Mouse (Mus musculus) thymus, adult 18-20 months (tissue): ENCODE data around the gene Bcl11b.

Experiments
- DNase-seq, 2 experiments: peaks; one replicate each; pipeline ENCODE4 v3.0.0; 2022; ENCODE audit warnings: mixed read lengths in 2 of 2

Bcl11b gene

DNA sequence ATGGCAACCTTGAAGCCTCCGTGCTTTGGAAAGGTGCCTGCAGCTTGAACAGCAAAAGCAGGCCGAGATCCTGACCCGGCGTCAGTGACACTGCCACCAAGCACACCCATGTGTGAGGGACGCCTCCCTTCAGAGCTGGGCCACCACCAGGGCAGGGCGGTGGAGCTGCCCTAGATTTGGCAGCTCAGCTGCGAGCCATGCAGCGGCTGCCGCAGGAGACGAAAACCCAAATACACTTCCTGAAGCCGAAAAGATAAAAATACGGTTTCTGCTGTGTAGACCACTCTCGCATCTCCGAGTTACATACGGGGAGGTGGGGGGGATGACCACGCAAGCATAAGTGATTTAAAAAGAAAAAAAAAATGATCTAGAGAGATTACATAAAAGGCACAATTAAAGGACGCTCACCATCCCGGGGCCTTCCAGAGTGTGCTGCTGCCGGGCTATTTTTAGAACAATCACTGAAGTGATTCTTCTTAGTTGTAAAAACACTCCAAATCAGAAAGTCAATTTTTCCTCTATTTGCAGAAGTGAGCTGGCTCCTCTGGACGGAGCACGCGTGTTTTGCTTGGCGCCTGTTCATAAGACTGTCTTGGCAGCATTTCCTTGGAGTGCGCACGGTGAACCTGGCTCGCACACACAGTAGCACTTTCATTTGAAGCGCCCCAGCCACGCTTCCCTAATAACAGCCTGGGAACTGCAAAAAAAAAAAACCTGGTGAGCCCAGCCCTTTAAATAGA, 72.6 kb downstream of the Bcl11b start:
- DNase-seq = peak; percentile 65 to 72

DNA sequence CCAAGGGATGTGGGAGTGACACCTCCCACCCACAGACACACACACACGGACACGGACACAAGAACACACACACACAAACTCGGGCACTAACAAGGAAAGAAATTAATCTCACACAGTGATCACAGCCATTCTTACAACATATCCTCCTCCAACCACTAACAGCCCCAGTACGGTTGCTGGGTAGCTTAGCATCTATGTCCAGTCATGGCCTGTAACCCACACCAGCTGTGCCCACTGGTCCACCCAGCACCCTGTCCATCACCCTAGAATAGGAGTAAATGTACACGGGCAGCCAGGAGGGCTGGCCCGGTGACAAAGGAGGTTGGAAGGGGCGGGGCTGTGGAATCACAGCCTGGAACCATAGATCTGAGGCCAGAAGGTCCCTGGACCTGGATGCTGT, 74.5 kb downstream of the Bcl11b start:
- no peak for DNase-seq

GRCm38 (mm10) chr12:107928464-107928901, 74.9 kb downstream of the Bcl11b start:
- no peak for DNase-seq

GRCm38 (mm10) chr12:107927961-107928431, 75.4 kb downstream of the Bcl11b start:
- peak; percentile 80 to 90 for DNase-seq

DNA sequence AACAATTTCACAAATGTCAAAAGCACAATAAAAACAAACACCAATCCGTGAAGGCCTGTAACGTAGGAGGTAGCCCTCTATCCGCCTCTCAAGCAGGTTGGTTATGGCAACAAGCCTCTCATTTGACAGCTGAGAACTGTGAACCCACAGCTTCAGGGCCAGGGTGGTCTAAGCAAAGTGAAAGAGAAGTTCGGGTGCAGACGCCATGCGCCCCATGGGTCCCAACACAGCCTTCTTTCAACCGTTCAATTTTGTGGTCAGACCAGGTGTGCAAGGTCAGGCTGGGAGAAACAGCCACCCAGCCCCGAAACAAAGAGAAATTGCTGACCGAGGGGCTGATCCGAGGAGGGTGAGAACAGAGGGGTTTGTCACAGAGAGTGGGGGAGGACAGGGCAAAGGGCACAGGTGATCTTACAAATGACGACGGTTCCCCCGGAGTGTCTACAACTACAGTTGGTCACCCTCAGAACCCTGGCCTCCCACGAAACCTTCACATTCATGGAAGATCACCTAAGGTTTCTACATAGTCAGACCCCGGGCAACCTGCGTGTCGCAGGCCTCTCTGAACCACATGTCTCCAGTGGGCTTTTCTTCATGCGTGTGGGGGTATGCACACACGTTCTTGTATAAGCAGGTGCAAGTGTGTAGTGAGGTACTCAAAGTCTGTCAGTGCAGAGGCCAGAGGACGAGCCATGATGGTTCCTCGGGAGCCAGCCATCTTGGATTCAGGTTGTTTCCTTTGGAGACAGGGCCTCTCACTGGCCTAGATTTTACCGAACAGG, 77.1 kb downstream of the Bcl11b start:
- DNase-seq = peak; percentile 58 to 77

DNA sequence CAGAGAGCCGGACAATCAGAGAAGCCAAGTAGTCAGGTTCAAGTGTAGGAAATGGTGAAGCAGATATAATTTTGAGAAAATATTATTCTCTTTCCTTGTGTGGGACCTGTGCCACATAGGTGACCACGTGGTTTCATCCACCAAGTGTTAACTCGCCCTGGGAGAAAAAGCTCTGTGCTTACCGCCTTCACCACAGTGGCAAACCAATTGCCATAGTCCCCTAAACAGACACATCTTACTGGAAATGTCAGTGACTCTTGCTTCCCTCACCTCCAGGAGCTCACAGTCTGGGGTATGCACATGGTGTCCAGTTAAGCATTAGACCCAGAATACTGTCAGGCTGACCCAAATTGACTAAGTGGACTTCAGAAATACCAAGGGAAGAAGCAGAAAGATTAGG, 78.7 kb downstream of the Bcl11b start:
- no peak for DNase-seq

DNA sequence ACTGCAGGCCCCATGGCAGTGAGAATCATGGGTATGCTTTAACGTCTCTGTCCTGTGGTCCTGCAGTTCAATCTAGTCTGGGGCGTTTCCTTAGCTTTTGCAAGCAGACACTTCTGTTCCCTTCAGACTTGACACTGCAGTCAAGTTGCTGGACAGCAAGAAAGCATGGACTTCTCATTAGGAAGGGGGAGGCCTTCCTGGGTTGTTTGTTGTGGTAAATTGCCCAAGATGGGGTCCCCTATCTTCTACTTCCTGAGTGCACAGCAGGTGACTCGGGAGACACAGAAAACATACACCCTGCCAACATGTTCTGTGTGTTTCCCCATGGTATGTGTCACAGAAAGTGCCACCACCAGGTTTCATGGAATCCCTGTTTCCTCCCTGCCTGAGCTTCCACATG, 79.4 kb downstream of the Bcl11b start:
- DNase-seq = no peak

DNA sequence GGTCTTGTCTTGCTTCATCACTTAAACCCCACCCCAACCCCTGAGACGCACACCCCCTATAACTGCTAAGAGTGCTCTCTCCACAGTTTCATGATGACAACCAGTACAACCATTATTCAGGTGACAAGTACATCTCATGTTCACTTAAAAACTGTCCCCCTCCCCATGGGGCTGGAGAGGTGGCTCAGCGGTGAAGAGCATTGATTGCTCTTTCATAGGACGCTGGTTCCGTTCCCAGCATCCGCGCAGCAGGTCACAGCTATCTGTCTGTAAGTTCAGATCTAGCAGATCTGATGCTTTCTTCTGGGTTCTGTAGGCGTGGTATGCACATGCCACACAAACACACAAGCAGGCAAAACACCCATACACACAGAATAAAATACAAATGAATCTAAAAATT, 81.2 kb downstream of the Bcl11b start:
- no peak for DNase-seq

GRCm38 (mm10) chr12:107921566-107921965, 81.8 kb downstream of the Bcl11b start:
- no peak for DNase-seq

GRCm38 (mm10) chr12:107921154-107921553, 82.2 kb downstream of the Bcl11b start:
- DNase-seq = peak in 1 of 2 experiments; percentile 55

GRCm38 (mm10) chr12:107920716-107921115, 82.7 kb downstream of the Bcl11b start:
- DNase-seq = no peak

- no peak for DNase-seq
Observed at GRCm38 (mm10) chr12:107920076-107920475, 83.3 kb downstream of the Bcl11b start.

DNA sequence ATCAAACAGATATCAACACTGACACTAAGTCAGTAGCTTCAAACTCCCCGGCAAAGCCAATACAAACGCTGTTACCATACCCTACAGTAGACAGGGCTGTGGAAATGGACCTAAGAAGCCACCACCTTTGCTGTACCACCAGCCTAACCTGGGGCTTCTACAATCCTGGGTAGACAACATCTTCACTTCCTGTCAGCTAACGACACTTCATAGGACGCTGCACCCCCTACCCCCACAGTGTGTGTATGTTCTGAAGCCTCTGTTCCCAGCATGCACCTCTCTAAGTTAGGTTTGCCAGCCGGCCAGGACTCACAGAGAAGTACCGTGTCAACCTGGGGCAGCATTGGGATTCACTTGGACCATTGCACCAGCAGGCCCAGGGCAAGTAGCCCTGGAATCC, 84.6 kb downstream of the Bcl11b start:
- peak in 1 of 2 experiments; percentile 74 for DNase-seq

- no peak for DNase-seq
Observed at GRCm38 (mm10) chr12:107916008-107916407, 87.4 kb downstream of the Bcl11b start.

DNA sequence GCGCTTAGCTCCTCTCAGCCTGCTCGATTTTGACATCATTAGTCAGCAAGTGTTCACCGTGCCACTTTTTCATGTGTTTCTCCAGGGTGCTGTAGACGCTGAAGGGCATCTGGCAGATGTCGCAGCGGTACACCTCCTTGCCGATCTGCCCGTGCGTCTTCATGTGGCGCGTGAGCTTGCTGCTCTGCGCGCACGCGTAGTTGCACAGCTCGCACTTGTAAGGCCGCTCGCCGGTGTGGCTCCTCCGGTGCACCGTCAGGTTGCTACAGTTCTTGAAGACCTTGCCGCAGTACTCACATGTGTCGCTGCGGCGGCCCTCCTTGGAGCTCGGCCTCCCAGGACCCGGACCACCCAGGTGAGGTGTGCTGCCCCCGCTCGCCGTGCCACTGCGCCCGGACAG, 88.0 kb downstream of the Bcl11b start:
- DNase-seq = no peak

DNA sequence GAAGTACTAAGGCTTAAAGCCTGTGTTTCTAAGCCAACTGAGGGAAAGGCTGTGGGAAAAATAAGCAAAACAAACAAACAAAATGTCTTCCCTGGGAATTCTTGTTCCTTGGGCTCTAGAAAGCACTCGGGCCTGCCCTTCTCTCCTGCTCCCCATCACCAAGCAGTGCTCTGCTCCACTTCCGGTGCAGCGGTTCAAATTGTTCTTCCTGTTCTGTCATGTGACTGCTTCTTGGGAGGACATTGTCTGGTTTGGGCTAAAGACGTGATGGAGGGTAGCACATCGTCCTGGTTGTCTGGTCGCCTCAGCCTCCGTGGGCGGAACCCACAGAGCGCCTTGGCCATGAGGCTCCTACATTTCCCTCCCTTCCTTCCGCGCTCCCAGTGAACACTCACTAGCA, 94.6 kb downstream of the Bcl11b start:
- no peak for DNase-seq

DNA sequence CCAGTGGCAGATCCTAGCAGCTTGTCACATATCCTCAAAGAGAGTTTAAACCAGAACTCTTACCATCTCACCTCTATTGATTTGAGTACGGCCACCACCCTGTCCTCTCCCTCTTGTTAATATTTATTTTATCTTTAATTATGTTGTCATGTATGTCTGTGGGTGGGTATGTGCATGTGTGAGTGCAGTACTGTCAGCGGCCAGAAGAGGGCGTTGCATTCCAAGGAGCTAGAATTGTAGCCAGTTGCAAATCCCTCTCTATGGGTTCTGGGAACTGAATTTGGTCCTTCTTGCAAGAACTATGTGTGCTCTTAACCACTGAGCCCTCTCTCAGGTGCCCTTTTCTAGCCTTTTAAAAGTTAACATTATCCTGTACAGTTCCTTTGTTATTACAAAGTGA, 98.1 kb downstream of the Bcl11b start:
- no peak for DNase-seq

DNA sequence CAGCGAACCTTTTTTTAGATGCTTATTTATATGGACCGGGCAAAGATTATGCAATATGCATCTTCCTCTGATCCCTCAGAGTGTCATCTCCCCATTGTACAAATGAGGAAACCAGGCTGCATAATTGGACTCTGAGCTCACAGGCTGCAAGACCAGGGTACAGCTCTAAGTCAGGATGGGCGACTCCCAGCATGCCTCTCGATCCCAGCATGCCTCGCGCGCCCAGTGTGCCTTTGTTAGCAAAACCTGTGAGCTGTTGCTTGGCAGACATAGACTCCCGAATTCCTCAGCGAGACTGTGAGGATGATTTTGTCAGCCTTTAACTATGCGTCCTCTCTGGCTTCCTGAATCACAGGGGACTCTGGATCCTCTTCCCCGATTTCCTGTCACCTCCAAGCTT, 98.9 kb downstream of the Bcl11b start:
- no peak for DNase-seq

- no peak for DNase-seq
Observed at GRCm38 (mm10) chr12:107903949-107904348, 99.5 kb downstream of the Bcl11b start.

DNA sequence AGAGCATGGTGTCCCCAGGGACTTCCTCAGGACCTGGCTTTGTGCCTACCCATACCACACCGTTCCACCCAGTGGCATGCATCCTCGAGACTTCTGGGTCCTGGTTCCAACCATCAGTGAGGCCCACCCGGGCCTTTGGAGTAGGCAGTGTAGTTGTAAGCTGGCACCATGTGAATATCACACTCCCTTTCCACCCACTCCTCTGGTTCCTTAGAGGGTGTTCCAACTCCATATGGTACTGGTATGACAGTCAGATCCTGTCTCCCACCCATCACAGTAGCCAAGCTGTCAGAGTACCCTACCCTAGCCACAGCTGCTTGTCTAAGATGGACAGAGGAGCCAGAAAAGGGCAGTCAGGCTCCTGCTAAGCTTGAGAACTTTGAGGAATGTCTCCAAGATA, 112.0 kb downstream of the Bcl11b start:
- no peak for DNase-seq

- no peak for DNase-seq
Observed at GRCm38 (mm10) chr12:107890326-107890725, 113.1 kb downstream of the Bcl11b start.

- DNase-seq = no peak
Observed at GRCm38 (mm10) chr12:107889841-107890240, 113.6 kb downstream of the Bcl11b start.

GRCm38 (mm10) chr12:107888646-107889045, 114.8 kb downstream of the Bcl11b start:
- DNase-seq = no peak

GRCm38 (mm10) chr12:107888049-107888448, 115.4 kb downstream of the Bcl11b start:
- no peak for DNase-seq
